Mouse (Mus musculus) megakaryocyte, embryonic 14.5 days (primary cell): Measurements from ENCODE around the gene Itgb5.

ENCODE experiments used
- FLI1 ChIP-seq: IDR thresholded peaks from 2 replicates; pipeline ENCODE4 v1.6.1; 2012; ENCODE audit warnings: low read length, inconsistent platforms, mixed read lengths
- GATA1 ChIP-seq: IDR thresholded peaks from 3 replicates; pipeline ENCODE4 v1.6.1; 2012; ENCODE audit warnings: mixed read lengths, low read length, inconsistent platforms, borderline replicate concordance

DNA sequence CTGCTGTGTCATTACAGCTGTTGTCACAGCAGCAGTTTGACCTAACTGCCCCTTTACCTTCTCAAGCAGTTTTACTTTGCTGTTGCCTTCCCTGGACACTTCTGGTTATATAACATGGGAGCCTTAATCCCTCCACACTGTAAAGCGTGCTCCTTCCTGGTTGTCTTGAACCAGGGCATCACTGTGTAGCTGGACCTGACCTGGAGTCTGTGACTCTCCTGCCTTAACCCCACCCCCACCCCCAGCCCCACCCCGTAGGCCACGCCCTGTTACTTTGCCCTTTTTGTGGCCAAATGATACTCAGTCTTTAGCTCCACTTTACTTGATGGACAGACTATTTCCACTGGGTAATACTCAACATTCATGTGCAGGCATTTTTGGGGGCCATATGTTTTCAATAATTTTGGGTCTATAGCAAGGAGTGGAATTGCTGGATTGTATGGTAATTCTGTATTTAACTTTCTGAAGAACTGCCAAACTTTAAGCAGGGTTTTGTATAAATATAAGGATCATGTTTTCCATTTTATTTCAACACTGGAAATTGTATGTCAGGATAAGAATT is 40.8 kb downstream of the Itgb5 start:
- TF ChIP-seq GATA1 (no peak), FLI1 (no peak)
